Mouse (Mus musculus): ENCODE measurements around the gene Tmem205.

The Tmem205 gene

DNA sequence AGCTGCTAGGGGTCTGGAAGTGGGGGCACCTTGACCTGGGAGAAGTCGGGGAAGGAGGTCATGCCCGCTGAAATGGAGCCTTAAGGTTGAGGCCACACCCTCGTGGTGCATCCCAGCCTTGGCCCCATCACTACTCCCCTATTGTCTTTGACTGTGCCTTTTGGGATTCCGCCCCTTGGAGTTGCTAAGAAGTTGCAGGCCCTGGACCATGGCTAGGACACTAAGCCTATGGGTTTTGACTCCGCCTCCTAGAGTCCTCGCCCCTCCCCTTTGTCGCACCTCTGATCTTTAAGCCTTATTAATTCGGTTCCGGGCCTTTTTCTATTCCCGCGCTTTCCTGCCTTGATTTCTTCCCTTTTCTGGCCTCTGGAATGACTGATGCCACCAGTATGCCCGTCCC is 16.3 kb upstream of the Tmem205 start:
- DNase-seq: no peak

DNA sequence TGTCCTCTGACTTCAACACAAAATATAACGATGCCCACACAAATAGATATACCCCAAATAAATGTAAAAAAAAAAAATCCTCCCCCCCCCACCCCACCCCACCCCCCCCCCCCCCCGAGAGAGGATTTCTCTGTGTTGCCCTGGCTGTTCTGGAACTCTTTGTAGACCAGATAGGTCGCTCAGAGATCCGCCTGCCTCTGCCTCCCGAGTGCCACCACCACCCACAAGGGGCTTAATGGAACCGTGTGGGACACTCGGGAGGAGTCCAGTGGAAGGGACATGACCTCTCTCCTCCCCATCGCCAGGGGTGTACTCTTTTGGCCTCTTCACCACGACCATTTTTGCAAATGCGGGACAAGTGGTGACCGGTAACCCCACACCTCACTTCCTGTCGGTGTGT is 15.7 kb upstream of the Tmem205 start:
- no peak for DNase-seq

DNA sequence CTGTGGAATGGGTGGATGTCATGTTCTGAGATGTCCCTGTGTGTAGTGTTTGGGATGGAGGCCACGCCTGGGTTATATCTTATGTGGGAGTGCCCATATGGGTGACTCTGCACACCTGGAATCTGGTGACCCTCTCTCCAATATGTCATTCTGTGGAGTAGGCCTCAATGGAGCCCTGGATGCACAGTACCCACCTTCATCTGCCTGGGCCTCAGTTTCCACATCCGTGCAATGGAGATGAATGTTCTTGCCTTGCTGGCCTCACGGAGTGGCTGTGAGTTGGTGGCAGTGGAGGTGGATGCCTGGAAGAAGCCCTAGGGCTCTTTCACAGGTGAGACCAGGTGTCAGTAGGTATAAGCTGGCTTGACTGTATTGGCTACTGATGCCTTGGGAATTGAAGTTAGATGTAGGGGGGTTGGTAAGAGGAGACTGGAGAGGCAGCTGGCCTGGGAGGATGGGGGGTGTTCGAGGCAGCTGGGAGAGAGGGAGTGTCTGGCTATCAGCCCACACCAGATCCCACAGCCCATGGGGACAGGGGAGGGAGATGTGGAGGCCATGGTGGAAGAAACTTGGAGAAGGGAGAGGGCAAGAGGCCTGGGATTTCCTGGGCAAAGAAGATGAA is 11.0 kb upstream of the Tmem205 start:
- DNase-seq: no peak

DNA sequence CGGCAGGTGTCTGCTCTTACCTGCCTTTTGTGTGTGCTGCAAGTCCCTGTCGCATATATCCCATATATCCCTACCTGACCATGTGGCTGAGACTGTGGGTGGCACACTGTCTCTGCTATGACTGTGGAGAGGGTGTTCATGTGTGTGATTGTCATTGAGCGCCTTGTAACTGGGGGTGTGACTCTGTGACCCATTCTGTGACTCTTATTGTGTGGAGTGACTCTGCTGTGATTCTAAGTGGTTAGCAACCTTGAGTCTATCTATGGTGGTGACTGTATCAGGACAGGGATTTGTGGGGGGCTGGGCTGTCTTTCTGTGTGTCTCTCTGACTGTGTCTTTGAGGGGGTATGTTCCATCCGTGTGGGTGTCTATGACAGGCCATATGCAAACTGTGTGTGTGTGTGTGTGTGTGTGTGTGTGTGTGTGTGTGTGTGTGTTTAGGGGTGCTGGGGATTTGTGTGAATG is 10.4 kb upstream of the Tmem205 start:
- peak; percentile 46 for DNase-seq

DNA sequence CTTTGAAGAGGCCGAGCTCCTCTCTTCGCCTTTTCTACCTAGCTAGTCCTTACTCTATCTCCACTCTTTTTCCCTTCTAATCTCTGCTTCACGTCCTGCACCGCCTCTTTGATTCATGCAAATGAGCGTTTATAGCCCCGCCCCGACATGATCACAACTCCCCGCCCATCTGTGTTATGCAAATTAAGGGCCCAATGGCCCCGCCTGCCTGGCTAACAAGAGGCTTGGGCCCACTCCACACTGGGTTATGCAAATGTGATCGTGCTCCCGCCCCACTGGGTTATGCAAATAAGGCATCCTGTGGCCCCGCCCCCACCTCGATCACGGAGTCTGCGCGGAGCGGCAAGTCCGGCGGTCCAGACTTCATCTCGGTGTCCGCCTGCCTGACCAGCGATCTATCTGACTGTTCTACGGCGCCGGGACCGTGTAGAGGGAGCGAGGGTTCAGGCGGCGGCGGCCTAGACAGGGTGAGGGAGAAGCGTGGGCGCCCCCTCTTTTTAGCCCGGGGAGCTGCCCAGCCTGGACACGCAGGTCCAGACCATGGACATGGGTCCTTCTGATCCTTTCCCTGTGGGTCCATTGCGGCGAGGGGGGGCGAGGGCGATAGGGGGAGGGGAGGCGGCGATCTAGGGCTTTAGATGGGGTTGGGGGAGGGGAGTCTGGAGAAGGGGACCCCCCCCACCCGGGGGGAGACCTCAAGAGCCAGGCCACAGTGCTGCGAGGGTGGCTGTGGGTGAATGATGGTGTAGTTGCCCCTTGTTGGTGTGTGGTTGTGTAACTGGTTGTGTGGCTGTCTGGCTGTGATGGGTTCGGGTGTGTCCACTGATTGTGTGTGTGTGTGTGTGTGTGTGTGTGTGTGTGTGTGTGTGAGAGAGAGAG is 9.6 kb upstream of the Tmem205 start, which contains the start of gene Plppr2:
TSS of gene Plppr2 (plus strand) at position 342 of the 879 bp plus-strand sequence.
- peak; percentile 98 for DNase-seq

DNA sequence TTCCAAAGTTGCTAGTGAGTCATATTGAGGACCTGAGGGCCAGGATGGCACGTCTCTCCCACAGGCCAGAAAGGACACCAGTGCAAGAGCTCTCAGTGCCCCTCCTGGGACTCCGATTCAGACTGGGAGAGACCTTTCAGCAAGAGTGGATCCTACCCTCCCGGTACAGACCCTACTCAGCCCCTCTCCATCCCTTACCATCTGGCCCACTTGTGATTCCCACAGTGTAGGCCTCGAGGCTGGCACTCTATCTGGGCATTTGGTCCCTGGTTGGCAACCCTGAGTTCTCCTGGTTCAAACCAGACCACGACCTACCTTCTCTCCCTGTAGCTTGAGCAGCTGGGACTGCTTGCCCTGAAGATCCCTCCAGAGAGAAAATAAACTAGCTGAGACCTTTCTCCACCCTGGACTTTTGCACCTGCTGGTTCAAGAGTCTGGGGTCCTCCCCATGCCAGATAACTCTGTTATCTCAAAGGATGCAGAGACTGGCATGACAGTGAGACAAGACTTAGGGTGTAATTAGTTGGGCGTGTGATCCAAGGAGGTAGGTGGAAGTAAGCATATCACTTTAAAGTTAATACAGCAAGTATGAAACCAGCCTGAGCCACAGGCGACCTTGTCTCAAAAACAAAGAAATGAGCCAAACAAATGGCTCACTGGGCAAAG is 8.2 kb upstream of the Tmem205 start:
- no peak for DNase-seq

DNA sequence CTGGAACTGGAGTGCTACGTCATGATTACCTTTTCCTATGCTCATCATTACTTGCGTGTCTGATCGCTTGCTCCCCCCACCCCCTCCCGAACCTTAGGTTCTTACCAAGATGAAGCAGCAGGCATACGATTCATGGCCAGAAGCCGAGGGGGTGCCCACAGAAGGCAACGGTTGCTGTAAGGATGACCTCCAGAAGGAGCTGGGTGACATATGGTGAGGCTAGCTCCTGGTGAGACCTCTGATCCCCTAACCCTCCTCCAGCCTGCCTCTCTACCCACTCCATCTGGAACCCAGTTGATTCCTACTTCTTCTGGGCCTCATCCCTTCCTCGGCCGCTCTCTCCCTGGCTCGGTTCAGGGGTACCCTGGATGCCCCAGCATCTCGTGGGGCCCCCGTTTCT is 6.7 kb upstream of the Tmem205 start:
- no peak for DNase-seq

DNA sequence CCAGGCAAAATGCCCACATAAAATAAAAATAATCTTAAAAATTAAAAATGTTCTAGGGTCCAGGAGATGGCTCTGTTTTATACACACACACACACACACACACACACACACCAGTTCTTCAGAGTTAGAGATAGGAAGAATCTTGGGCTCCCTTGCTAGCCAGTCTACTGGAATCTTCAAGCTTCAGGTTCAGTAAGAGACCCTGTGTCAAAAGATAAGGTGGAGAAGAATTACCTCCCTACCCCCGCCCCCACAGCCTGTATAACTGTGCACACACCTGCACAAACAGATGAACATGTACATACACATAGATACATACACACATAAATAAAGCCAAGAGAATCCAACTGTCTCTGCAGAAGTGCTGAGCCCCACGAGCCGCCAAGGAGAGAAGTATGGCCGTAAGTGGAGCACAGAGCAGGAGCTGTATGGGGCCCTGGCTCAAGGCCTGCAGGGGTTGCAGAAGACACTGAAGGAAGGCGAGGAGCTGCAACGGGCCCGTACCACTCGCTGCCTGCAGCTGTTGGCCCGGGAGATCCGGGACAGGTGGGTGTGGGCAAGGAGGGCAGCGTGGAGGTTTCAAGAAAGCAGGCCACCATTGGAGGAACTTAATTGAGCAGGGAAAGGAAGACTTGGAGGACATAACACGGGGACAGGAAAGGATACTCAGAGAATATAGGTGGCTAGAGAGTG is 5.2 kb upstream of the Tmem205 start:
- DNase-seq: no peak

DNA sequence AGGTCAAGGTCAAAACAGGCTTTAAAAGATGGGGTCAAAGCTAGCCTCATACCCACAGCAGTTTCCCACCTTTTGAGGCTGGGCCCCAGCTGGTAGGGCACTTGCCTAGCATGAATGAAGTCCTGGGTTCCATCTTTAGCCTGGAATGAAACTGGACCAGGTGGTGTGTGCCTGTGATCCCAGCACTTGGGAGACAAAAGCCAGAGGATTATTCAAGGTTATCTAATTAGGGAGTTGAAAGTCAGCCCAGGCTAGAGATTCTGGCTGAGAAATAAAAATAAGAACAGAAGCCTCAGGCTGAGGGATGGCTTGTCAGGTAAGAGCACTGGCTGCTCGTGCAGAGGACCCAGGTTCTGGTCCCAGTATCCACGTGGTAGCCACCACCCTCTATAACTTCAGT is 4.7 kb upstream of the Tmem205 start:
- no peak for DNase-seq

DNA sequence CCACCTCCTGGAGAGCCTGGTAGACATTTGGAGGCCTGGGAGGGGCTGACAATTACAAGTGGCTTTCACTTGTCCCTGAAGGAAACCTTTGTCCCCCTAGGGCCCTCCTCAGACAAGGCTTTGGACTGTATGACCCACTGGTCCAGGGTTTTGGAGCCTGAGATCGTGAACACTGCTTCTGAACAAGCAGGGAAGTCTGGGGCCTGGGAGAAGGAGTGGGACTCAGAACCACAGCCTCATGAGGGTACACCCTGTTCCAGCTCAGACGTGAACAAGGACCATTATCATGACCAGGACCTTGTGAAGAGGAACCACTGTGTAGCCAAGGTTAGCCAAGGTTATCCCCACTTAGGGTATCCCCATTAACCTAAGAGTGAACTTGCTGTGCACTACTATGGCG is 1.9 kb upstream of the Tmem205 start:
- no peak for DNase-seq

DNA sequence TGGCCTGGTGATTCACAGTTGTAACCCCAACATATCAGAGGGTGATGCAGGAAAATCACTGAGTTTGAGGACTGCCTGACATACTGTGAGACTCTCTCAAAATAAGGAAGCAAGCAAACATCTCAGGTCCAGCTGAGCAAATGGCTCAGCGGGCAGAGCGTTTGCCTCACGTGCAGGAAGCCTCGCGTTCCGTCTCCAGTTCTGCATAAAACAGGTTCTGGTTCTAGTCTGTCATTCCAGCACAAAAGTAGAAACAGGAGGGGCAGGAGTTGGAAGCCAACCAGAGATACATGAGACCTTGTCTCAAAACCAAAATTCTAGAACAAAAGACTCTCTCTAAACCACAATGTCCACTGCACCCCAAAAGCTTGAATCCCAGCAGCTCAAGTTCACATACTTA is 572 bp downstream of the Tmem205 start:
- DNase-seq: no peak

DNA sequence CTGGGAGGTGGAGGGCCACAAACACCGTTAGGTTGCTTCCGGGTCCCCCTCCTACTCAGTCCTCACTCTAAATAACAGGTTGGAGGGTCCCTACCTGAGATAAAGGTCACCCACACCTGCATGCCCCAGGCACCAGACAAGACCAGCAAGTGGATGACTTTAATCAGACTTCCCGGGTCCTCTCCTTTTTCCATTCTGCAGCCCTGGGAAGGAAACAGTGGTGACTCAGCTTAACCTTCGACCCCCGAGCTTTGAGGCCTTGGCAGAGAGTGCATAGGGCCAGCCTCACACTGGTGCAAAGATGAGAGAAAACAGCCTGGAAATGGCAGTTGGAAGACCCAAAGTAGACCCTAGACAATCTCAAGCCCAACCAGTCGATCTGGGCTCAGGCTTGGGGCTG is 1.2 kb downstream of the Tmem205 start:
- DNase-seq: no peak

DNA sequence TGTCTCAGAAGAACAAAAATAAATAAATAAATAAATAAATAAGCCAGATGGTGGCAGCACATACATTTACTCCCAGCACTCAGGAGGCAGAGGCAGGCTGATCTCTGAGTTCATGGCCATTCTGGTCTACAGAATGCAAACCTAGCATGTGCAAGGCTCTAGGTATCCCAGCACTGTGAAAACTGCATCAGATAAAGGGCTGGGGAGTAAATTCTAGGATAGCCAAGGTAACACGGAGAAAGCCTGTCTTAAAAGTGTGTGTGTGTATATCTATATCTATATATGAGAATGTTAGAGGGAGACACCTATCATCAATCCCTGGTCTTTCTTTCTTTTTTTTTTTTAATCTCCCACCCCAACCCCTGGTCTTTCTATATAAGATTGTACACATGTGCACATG is 1.9 kb downstream of the Tmem205 start:
- DNase-seq: no peak

DNA sequence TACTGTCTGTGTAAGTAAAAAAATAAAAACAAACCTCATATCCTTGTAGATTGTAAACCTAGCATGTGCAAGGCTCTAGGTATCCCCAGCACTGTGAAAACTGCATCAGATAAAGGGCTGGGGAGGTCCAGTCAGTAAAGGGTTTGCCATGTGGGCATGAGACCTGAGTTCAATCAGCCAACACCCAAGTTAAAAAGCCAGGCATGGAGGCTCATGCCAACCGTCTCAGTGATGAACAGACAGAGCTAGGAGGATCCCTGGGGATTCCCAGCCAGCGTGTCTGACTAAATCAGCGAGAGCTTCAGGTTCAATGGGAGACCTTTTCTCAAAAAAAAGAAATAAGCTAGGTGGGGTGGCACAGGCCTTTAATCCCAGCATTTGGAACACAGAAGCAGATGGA is 2.3 kb downstream of the Tmem205 start:
- DNase-seq: no peak

DNA sequence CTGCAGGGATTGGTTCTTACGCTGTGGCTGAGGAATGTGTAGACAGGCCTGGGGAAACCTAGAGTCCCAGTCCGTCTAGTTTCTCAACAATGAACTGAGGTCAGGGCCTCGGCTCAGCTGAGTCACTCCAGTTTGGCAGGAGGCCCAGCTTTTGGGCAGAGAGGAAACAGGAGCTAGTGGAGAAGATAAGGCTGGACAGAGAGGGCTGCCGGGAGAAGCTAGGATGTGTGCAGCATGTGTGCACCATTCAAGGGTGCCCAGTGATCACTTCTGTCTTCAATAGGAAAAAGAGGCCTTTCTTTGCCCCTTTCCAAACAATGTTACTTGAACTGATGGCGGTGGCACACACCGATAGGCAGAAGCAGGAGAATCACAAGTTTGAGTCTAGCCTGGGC is 3.3 kb downstream of the Tmem205 start:
- DNase-seq: no peak

DNA sequence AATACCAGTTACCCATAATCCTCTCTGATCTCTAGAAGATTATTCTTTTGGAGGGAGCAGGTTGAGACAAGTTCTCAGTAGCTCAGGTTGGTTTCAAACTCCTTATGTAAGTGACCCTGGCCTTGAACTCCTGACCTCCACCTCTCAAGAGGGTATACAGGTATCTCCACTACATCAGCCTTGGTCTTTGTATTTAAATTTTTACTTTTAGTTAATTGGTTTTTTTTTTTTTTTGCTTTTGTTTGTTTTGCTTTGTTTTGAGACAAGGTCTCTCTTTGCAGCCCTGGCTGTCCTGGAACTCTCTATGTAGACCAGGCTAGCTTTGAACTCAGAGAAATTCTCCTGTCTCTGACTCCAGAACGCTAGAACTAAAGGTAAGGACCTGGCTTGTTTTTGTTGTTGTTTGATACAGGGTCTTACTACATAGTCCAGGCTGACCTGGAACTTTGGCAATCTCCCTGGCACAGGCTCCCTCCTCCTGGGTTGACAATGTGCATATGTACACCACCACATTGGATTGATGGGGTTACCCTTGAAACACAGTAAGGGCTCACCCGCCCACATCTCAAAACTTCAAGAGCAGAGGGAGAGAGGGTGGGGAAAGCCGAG is 3.8 kb downstream of the Tmem205 start:
- DNase-seq: no peak

DNA sequence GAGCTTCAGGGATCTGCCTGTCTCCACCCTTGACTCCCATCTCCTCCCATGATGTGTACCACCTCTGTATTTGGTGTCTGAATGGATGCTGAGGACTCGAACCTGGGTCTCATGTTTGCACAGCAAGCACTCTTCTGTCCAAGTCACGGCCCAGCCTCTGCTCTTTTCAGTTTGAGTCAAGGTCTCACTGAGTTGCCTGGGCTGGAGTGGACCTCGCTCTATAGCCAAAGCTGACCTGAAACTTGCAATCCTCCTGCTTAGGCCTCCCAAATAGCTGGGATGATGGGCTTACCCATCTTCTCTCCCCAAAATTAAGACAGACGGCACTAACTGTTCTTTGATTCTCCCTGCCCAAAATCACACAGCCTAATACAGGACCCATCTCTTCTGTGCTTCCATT is 4.3 kb downstream of the Tmem205 start:
- no peak for DNase-seq

DNA sequence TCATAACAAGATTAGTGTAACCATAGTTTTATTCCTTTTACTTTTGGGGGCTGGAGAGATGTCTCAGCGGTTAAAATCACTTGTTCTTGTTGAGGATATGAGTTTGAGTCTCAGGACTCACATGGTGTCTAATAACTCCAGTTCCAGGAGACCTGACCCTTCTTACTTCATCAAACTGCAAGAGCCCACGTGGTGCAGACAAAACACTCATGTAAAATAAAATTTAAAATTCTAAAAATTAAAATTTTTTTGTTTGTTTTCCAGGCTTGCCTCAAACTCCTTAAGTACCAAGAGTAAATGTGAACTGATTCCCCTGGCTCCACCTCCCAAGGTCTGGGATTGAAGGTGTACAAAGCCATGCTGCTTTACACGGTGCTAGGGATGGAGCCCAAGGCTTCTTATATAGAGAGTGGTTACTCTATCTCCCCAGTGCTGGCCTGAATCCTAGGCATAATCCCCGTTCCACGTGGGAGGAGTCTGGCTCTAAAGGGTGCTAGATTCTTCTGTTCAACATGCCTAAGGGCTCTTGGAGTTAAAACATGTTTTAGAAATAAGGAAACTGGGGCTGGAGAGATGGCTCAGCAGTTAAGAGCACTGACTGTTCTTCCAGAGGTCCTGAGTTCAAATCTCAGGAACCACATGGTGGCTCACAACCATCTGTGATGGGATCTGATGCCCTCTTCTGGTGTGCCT is 8.5 kb downstream of the Tmem205 start:
- DNase-seq: no peak

DNA sequence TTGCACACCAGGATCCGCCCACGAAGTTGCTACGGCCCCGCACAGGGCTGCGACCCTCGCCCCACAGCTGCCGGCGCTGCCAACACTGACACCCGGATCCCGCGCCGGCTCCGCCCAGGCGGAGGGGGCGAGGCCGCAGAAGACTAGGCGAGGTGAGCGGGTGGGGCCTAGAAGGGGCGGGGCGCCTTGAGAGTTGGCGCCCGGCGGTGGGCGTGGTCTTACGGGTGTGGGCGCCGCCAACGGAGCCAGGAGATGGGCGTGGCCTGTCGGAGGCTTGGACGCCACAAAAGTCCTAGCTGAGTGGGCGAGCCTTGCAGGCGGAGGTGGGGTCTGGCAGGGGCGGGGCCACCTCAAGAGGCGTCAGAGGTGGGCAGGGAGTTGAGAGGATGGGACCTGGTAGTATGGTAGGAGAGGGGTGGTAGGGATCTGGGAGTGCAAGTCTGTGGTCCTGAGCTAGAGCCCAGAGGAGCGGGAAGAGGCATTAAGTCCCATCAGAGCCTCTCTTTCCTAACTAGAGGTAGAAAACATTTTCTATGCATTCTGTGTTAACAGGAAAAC is 9.2 kb downstream of the Tmem205 start, which contains the start of gene Rab3d:
TSS of gene Rab3d (minus strand) at position 158 of the 558 bp plus-strand sequence.
- peak; percentile 89 for DNase-seq

DNA sequence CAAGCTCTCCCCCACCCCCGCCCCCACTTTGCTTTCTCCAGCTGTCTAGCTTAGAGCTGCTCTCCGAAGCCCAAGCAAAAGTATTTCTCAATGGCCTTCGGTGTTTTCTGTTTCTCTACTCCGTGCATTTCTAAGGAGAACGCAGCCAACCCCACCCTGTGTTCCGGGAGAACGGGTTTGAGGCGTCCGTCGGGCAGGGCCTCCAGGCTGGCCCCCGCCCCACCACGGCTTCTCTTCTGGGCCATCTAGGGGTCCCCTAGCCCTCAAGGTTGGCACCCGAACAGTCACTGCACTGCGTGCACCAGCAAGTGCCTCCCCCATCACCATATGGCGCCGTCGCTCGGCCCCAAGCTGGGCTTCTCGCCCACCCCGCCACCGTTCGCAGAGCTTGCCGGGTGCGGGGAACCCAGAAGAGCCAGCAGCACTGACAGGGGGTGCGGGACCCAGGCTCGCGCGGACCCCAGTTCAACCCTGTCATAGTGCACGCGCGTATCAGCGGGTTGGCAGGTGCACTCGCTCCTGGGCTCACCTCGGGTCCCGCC is 9.8 kb downstream of the Tmem205 start:
- DNase-seq: peak; percentile 73

DNA sequence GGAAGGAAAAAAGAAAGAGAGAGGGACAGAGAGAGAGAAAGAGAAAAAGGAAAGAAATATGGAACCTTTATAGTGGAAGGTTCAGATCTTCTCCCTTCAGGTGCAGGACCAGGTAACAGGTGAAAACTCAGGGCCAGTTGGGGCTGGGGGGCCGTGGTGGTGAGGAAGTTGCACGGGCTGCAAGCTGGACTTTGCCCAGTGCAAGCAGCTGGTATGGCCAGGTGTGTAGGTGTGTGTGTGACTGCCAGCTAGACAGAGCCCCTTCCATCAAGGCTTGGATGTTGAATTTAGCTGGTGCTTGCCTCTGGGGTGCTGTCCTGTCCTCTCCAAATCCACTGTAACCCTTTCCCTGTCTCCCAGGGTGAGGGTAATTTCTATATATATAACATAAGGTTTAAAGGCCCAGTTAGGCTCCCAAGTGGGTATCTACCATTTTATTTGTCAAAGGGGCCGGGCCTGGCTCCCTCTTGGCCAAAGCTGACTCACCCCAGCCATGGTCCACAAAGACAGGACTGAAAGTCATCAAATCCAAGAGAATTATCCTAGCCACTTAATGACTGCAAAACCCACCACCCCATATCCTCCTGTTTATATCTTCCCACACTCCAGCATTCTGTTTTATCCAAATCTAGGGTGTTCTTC is 10.4 kb downstream of the Tmem205 start:
- no peak for DNase-seq
